Mouse (Mus musculus): ENCODE measurements around the gene 4933421I07Rik. TPM values are rescaled to one million over a fixed set of nuclear protein-coding genes. Genes with fewer than 3 reads are reported as not detected.

Gene 4933421I07Rik
- polyA plus RNA-seq (2015; fragmentation: Nextera tagmentation; extraction: Ambion mirVana), result not detected in 2 replicates

GRCm38 (mm10) chr7:42447850-42448249 is at the start of gene 4933421I07Rik:
4933421I07Rik (minus strand) TSS chr7:42448120.

Other genes with a start within 250 kb of the 4933421I07Rik start
- not detected in 2 replicates for gene Vmn2r61, start 188.1 kb downstream of the 4933421I07Rik start, polyA plus RNA-seq (2015; fragmentation: Nextera tagmentation; extraction: Ambion mirVana)
- 2.3 and 3.2 TPM in 2 replicates for gene Zfp141, start 57.6 kb upstream of the 4933421I07Rik start, polyA plus RNA-seq (2015; fragmentation: Nextera tagmentation; extraction: Ambion mirVana)
- not detected in 2 replicates for gene Gm21028, start 130.5 kb upstream of the 4933421I07Rik start, polyA plus RNA-seq (2015; fragmentation: Nextera tagmentation; extraction: Ambion mirVana)
- gene Zfp977, start 144.4 kb upstream of the 4933421I07Rik start, polyA plus RNA-seq (2015; fragmentation: Nextera tagmentation; extraction: Ambion mirVana), result 0.51 and 0.77 TPM in 2 replicates
- gene Zfp976, start 194.5 kb upstream of the 4933421I07Rik start, polyA plus RNA-seq (2015; fragmentation: Nextera tagmentation; extraction: Ambion mirVana), result 0.79 and 1.0 TPM in 2 replicates
- 2.8 and 3.3 TPM in 2 replicates for gene Zfp975, start 244.6 kb upstream of the 4933421I07Rik start, polyA plus RNA-seq (2015; fragmentation: Nextera tagmentation; extraction: Ambion mirVana)